Mouse (Mus musculus) midbrain, embryonic 10.5 days (tissue): ENCODE results near the gene Raver1. TPM values are rescaled to one million over a fixed set of nuclear protein-coding genes. Genes with fewer than 3 reads are reported as not detected.

Source experiments
- DNase-seq: peaks from one replicate; pipeline ENCODE4 v3.0.0-alpha.2; 2017; ENCODE audit warnings: low spot score
- H3K27ac ChIP-seq: fragments of 300-500 bp; sonication (generic); replicated peaks from 2 replicates; pipeline ENCODE4 v1.5.1; 2016; ENCODE audit warnings: mild to moderate bottlenecking
- H3K27me3 ChIP-seq: fragments of 300-500 bp; sonication (generic); 2 replicates; pipeline ENCODE4 v1.6.1; 2016; ENCODE audit warnings: low read depth, mild to moderate bottlenecking; ENCODE audit not compliant: poor library complexity, severe bottlenecking
- H3K36me3 ChIP-seq: fragments of 300-500 bp; sonication (generic); 2 replicates; pipeline ENCODE4 v1.6.1; 2016; ENCODE audit warnings: mild to moderate bottlenecking, moderate library complexity
- H3K4me1 ChIP-seq: fragments of 300-500 bp; sonication (generic); 2 replicates; pipeline ENCODE4 v1.6.1; 2016
- H3K4me3 ChIP-seq: fragments of 300-500 bp; sonication (generic); 2 replicates; pipeline ENCODE4 v1.5.1; 2016; ENCODE audit warnings: mild to moderate bottlenecking, moderate library complexity
- H3K9me3 ChIP-seq: fragments of 300-500 bp; sonication (generic); replicated peaks from 2 replicates; pipeline ENCODE4 v1.6.1; 2016; ENCODE audit warnings: mild to moderate bottlenecking
- WGBS: fragments of 180-500 bp; shearing (Covaris S2); methylation state at CpG from one replicate; pipeline ENCODE4 v1.1.7; 2016; 5-methylcytosine and 5-hydroxymethylcytosine counted together
- polyA plus RNA-seq: library from polyadenylated mRNA; unstranded; fragments of >200 nt; fragmentation: Nextera tagmentation; extraction: Ambion mirVana; gene quantifications from 2 replicates; pipeline ENCODE4 v1.2.1, GENCODE M21; 2016

Gene Raver1
- polyA plus RNA-seq, 1 experiment from 2014 or later: 95.4 TPM

DNA sequence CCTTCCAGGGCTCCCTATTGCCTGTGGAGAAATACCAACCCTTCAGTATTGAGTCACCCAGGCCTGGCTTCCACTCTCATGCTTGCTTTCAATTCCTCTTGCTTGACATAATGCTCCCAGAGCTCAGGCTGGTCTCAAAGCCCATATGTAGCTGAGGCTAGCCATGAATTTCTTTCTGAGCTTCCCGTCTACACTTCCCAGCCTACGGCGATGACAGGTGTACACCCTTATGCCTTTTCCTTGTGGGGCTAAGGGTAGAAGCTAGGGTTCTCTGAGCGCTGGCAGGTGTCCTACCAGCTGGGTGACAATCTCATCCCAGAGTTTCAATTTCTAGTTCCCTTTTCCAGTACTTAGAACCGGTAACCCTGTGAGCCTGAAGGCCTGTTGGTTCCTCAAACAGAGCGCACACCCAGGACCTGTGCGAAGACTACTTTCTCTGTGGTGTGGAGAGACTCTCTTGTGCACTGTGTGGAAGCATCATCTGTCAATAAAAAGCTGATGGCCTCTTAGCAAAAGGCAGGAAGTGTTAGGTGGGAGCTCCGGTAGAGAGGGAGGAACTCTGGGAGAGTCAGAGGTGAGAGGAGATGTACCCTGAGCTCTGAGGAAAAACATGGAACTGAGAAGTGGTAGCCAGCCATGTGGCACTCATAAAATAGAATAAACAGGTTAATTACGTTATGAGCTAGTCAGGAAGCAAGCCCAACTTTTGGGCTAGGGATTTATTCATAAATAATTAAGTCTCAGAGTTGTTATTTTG, 33.9 kb upstream of the Raver1 start:
- Histone ChIP-seq H3K9me3 (no peaks in the 10 kb centered on the region), H3K4me3 (no peak overlapping the region), H3K36me3 (peaks cover 48% of the 10 kb centered on the region), H3K27me3 (no peaks in the 10 kb centered on the region), H3K27ac (no peak overlapping the region), H3K4me1 (peaks cover 6% of the 10 kb centered on the region)
- no peak for DNase-seq
- 92% methylated on average over 9 of the region's 9 CpGs for WGBS

DNA sequence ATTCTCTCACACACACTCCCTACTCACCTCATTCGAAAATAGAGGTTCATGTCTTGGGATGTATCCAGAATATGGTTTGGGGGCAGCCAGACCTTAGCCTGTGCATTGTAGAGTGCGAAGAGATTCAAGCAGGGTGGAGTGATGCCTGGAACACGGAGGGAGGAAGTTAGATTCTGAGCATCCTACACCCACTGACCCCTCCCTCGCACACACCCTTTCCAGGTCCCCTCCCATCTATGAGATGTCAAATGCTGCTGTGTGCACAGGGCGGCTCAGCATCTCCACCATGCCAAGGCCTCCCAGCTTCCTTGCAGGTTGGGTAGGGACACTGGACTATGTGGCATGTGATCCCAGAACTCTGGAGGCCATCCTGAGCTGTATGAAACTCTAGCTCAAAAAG, 33.0 kb upstream of the Raver1 start:
- DNase-seq: no peak
- peaks cover 54% of the 10 kb centered on the region for H3K36me3 ChIP-seq
- no peak overlapping the region for H3K4me3 ChIP-seq
- no peaks in the 10 kb centered on the region for H3K27me3 ChIP-seq
- no peaks in the 10 kb centered on the region for H3K9me3 ChIP-seq
- H3K27ac ChIP-seq: no peak overlapping the region
- H3K4me1 ChIP-seq: no peaks in the 10 kb centered on the region
- WGBS: 82% methylated on average over 5 of the region's 5 CpGs

DNA sequence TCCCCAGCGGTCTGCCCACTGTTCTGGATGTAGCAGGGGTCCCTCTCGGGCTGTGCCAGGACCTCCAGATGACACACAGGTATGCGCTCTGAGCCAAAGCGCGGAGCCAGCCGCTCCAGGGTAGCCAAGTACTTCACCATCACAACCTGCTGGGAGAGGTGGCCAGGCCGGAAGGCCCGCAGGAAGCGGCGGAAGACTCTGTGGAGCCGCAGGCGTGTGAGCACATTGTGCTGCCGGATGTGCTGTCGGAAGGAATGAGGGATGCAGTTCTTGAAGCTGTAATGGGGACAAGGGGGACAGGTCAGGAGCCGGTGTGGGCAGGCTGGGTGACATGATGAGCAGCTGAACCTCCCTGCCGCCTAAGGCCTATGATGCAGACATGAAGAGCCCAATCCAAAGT, 29.7 kb upstream of the Raver1 start:
- no peaks in the 10 kb centered on the region for H3K27me3 ChIP-seq
- H3K4me1 ChIP-seq: no peaks in the 10 kb centered on the region
- WGBS: 94% methylated on average over 16 of the region's 16 CpGs
- H3K36me3 ChIP-seq: peaks cover 48% of the 10 kb centered on the region
- H3K27ac ChIP-seq: no peak overlapping the region
- H3K9me3 ChIP-seq: no peaks in the 10 kb centered on the region
- no peak for DNase-seq
- H3K4me3 ChIP-seq: no peak overlapping the region

- H3K4me1 ChIP-seq: no peaks in the 10 kb centered on the region
- no peak overlapping the region for H3K4me3 ChIP-seq
- no peak for DNase-seq
- no peaks in the 10 kb centered on the region for H3K9me3 ChIP-seq
- no peak overlapping the region for H3K27ac ChIP-seq
- 84% methylated on average over 6 of the region's 6 CpGs for WGBS
- peaks cover 17% of the 10 kb centered on the region for H3K36me3 ChIP-seq
- H3K27me3 ChIP-seq: no peaks in the 10 kb centered on the region
Measured at GRCm38 (mm10) chr9:21117073-21117472, 25.3 kb upstream of the Raver1 start.

GRCm38 (mm10) chr9:21115105-21115504, 23.3 kb upstream of the Raver1 start:
- Histone ChIP-seq H3K27ac (no peak overlapping the region), H3K36me3 (peaks cover 2% of the 10 kb centered on the region; the same call in 1 of the 2 replicates), H3K9me3 (no peaks in the 10 kb centered on the region), H3K27me3 (no peaks in the 10 kb centered on the region), H3K4me3 (no peak overlapping the region), H3K4me1 (no peaks in the 10 kb centered on the region)
- DNase-seq: no peak
- WGBS: 95% methylated on average over 8 of the region's 8 CpGs

DNA sequence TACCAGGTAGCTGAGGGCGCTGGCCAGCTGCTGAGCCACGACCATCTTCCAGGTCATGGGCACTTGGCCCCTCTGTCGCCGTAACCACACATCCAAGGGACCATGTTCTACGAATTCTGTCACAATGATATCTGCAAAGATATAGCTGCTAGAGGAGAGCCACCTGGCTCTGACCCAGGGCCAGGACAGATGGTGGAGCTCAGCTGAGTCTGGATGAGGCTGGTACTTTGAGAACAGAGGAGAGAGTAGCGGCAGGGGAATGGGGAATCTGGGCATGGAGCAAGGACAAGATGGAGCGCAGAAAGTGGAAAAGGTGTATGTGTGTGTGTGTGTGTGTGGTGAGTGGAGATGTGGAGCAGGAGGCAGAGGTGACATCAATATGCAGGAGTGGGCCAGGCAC, 22.4 kb upstream of the Raver1 start:
- H3K4me3 ChIP-seq: no peak overlapping the region
- H3K4me1 ChIP-seq: no peaks in the 10 kb centered on the region
- DNase-seq: no peak
- 92% methylated on average over 7 of the region's 7 CpGs for WGBS
- no peaks in the 10 kb centered on the region for H3K9me3 ChIP-seq
- H3K36me3 ChIP-seq: no peaks in the 10 kb centered on the region
- H3K27me3 ChIP-seq: no peaks in the 10 kb centered on the region
- no peak overlapping the region for H3K27ac ChIP-seq

DNA sequence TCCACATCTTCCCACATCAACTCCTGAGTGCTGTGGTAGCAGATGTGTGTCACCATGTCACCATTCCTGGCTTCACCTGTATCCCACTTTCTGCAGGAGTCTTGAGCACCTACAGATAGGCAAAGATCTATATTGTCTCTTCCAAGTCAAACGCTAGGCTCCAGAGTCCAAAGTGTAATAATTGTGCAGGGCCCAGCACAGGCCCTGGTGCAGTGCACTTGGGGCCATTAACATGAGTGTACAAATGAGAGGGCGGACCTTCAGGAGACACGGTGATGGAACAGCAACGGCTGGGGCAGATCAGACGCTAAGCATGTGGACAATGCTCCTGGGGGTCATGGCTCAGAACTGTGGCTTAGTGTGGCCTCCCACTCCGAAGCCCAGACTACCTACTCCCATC, 21.9 kb upstream of the Raver1 start:
- no peak for DNase-seq
- H3K4me3 ChIP-seq: no peak overlapping the region
- no peaks in the 10 kb centered on the region for H3K4me1 ChIP-seq
- no peaks in the 10 kb centered on the region for H3K27me3 ChIP-seq
- H3K27ac ChIP-seq: no peak overlapping the region
- WGBS: 88% methylated on average over 6 of the region's 6 CpGs
- H3K36me3 ChIP-seq: no peaks in the 10 kb centered on the region
- H3K9me3 ChIP-seq: no peaks in the 10 kb centered on the region

- peaks cover 18% of the 10 kb centered on the region for H3K4me1 ChIP-seq
- H3K36me3 ChIP-seq: peaks cover 2% of the 10 kb centered on the region; the same call in 1 of the 2 replicates
- no peak for DNase-seq
- WGBS: 35% methylated on average over 23 of the region's 23 CpGs
- H3K27ac ChIP-seq: no peak overlapping the region
- no peaks in the 10 kb centered on the region for H3K9me3 ChIP-seq
- no peaks in the 10 kb centered on the region for H3K27me3 ChIP-seq
- H3K4me3 ChIP-seq: no peak overlapping the region
Measured at GRCm38 (mm10) chr9:21107607-21108237, 15.9 kb upstream of the Raver1 start.

DNA sequence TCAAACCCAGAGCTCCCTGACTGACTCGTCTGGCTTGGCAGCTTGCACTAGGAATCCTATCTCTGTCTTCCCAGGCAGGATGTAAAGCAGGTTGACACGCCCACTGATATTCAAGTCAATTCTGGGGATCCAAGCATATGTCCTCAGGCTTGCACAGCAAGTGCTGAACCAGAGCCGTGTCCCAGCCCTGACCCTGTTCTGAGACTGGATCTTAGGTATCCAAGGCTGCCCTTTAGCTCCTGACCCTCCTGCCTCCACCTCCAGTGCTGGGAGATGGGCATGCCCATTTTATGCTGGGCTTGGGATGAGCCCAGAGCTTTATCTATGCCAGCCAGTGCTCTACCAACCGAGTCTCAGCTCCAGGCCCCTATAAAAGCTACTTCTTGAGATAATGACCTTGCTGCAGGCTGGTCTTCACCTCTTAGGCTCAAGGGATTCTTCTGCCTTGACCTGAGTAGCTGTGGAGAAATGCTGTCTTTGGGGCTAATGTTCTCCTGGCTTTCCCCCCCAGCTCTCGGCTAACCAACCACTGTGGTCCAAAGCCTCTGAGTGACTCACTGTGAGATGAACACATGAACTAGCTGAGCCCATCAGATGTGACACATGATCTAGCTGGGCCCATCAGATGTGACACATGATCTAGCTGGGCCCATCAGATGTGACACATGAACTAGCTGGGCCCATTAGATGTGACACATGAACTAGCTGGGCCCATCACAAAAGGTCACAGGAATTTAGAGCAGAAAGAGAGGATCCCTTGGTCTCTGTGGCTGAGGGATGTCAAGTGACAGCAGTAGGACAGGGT, 14.2 kb upstream of the Raver1 start:
- 83% methylated on average over 5 of the region's 5 CpGs for WGBS
- H3K4me1 ChIP-seq: peaks cover 18% of the 10 kb centered on the region
- H3K4me3 ChIP-seq: no peak overlapping the region
- peaks cover 8% of the 10 kb centered on the region; the same call in 1 of the 2 replicates for H3K36me3 ChIP-seq
- H3K27ac ChIP-seq: no peak overlapping the region
- no peaks in the 10 kb centered on the region for H3K27me3 ChIP-seq
- no peaks in the 10 kb centered on the region for H3K9me3 ChIP-seq
- DNase-seq: no peak

DNA sequence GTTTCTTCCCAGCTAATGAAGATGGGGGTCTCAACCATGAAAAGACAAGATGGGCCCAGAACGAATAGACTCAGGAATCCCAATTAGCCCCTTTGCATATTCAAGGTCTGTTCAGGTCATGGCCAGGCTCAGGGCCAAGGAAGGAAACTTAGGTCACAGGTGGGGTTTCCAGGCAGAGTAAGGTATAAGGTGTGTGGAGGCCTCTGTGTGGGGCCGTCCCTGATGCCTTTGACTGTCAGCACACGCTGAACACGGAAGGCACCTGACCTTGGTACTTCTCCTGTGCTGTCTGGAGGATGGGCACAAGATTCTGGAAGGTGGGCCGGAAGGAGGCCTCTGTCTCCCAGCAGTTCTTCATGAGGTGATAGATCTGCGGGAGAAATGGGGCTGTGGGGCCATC, 13.0 kb upstream of the Raver1 start:
- 88% methylated on average over 6 of the region's 6 CpGs for WGBS
- Histone ChIP-seq H3K9me3 (no peaks in the 10 kb centered on the region), H3K4me1 (peaks cover 29% of the 10 kb centered on the region), H3K4me3 (no peak overlapping the region), H3K36me3 (peaks cover 8% of the 10 kb centered on the region; the same call in 1 of the 2 replicates), H3K27me3 (no peaks in the 10 kb centered on the region), H3K27ac (no peak overlapping the region)
- no peak for DNase-seq

- H3K4me3 ChIP-seq: no peak overlapping the region
- H3K27me3 ChIP-seq: no peaks in the 10 kb centered on the region
- H3K36me3 ChIP-seq: 0 out of 2 replicates have a peak, but pooled peaks cover 5% of the 10 kb centered on the region
- no peak overlapping the region for H3K27ac ChIP-seq
- peaks cover 26% of the 10 kb centered on the region for H3K4me1 ChIP-seq
- H3K9me3 ChIP-seq: no peaks in the 10 kb centered on the region
- no peak for DNase-seq
- WGBS: 94% methylated on average over 2 of the region's 2 CpGs
Measured at GRCm38 (mm10) chr9:21102076-21102475, 10.3 kb upstream of the Raver1 start.

GRCm38 (mm10) chr9:21100447-21101161, 8.8 kb upstream of the Raver1 start:
- Histone ChIP-seq H3K27ac (peak overlapping the region; percentile 49; the same call in 1 of the 2 replicates), H3K4me3 (0 out of 2 replicates have a peak overlapping the region, but pooled peaks have one; percentile 7), H3K36me3 (0 out of 2 replicates have a peak, but pooled peaks cover 5% of the 10 kb centered on the region), H3K4me1 (peaks cover 30% of the 10 kb centered on the region), H3K27me3 (no peaks in the 10 kb centered on the region), H3K9me3 (no peaks in the 10 kb centered on the region)
- 43% methylated on average over 15 of the region's 15 CpGs for WGBS
- peak; percentile 40 for DNase-seq
